Mouse (Mus musculus) midbrain, embryonic 15.5 days (tissue): ENCODE data around the gene Ackr1. TPM values are rescaled to one million over a fixed set of nuclear protein-coding genes. Genes with fewer than 3 reads are reported as not detected.
A peak's percentile ranks its signal among the peaks of the same experiment; 100 is the strongest.

Source experiments
- ATAC-seq: fragments of 200-750 bp; cut with Nextera tagmentation; replicated peaks from 2 replicates; pipeline ENCODE4 v1.8.0; 2017; ENCODE audit warnings: moderate TSS enrichment
- H3K27ac ChIP-seq: fragments of 300-500 bp; sonication (generic); 2 replicates; pipeline ENCODE4 v1.5.1; 2015; ENCODE audit warnings: mild to moderate bottlenecking, inconsistent platforms
- H3K27me3 ChIP-seq: fragments of 300-500 bp; sonication (generic); replicated peaks from 2 replicates; pipeline ENCODE4 v1.6.1; 2015; ENCODE audit warnings: inconsistent platforms
- H3K36me3 ChIP-seq: fragments of 300-500 bp; sonication (generic); replicated peaks from 2 replicates; pipeline ENCODE4 v1.6.1; 2015; ENCODE audit warnings: inconsistent platforms
- H3K4me1 ChIP-seq: fragments of 300-500 bp; sonication (generic); 2 replicates; pipeline ENCODE4 v1.6.1; 2015; ENCODE audit warnings: inconsistent platforms
- H3K4me2 ChIP-seq: fragments of 300-500 bp; sonication (generic); 2 replicates; pipeline ENCODE4 v1.6.1; 2015; ENCODE audit warnings: inconsistent platforms, mild to moderate bottlenecking, moderate library complexity
- H3K4me3 ChIP-seq: fragments of 300-500 bp; sonication (generic); 2 replicates; pipeline ENCODE4 v1.5.1; 2015; ENCODE audit warnings: mild to moderate bottlenecking, inconsistent platforms
- H3K9ac ChIP-seq: fragments of 300-500 bp; sonication (generic); 2 replicates; pipeline ENCODE4 v1.6.1; 2015; ENCODE audit warnings: mild to moderate bottlenecking, inconsistent platforms
- H3K9me3 ChIP-seq: fragments of 300-500 bp; sonication (generic); 2 replicates; pipeline ENCODE4 v1.6.1; 2016; ENCODE audit warnings: inconsistent platforms
- WGBS: fragments of 180-500 bp; shearing (Covaris S2); methylation state at CpG from one replicate; pipeline ENCODE4 v1.1.7; 2015; ENCODE audit warnings: mixed read lengths; 5-methylcytosine and 5-hydroxymethylcytosine counted together
- polyA plus RNA-seq: library from polyadenylated mRNA; unstranded; fragments of >200 nt; fragmentation: Nextera tagmentation; extraction: Ambion mirVana; gene quantifications from 2 replicates; pipeline ENCODE4 v1.2.1, GENCODE M21; 2015

Ackr1 gene
- polyA plus RNA-seq = 20.2 and 22.4 TPM in 2 replicates

DNA sequence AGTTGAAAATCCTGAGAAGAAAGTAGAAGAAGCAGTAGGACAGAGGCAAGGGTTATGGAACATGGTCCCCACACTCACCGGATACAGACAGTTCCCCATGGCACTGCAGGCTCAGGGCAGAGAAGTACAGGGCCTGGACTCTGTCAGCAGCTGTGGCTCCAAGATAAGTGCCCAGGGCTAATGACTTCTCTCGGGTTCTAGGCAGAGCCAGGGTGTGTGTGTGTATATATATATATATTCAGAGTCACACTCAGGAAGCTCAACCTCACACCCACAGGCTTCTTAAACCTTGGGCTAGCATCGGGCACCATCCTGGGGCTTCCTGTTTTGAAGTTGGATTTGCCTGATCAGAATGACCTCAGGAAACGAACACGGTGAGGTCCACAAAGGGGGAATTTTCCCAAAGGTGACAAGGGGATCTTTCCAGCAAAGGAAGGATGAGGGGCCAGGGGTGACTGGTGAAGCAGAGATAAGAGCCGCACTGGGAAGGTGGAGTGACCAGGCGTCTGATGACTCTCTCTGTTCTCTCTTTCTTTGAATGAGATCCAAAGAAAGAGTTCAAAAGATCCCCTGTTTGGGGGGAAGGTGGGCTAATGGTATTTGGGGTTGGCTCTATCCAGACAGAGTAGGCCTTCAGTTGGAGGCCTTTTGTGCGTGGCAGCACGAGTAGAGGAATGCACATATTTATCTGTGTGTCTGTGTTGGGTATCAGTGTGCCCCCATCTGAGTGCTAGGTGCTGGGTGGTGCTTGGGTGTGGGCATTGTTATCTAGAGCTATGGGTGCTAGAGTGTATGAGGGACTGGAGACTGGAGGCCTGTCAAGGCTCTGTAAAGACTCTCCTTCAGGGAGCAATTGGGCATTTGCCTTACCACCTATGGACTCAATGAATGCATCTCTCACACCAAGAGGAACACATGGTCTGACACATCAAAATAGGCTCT, at the start of gene Ackr1:
TSS of gene Ackr1 (minus strand) at position 439 of the 942 bp plus-strand sequence.
- Histone ChIP-seq H3K4me1 (peaks cover 15% of the 10 kb centered on the region), H3K9ac (no peak within 1 kb of the TSS), H3K4me2 (no peak within 1 kb of the TSS), H3K36me3 (peaks cover 3% of the 10 kb centered on the region; the same call in 1 of the 2 replicates), H3K9me3 (no peaks in the 10 kb centered on the region), H3K27ac (no peak within 1 kb of the TSS), H3K4me3 (no peak within 1 kb of the TSS), H3K27me3 (no peaks in the 10 kb centered on the region)
- WGBS = 72% methylated on average over 9 of the region's 9 CpGs
- ATAC-seq = no peak; the same call in 1 of the 2 replicates

DNA sequence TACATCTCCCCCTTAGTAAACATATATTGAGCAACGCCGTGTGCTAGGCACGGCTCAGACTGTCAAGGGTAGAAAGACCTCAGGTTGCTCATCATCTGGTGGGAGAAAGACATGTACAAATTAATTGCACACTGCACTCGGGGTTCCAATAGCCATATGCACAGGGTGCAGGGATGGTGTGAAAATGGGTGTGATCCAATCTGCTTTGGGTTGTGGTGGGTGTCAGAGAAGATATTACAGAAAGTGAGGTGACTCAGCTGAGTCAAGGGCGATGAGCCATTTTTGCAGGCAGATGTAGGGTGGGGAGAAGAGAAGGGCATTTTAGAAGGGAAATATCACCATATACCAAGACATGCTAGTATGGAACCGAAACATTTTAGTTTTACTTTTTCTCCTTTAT, 47.9 kb upstream of the Ackr1 start:
- Histone ChIP-seq H3K27me3 (no peaks in the 10 kb centered on the region), H3K4me2 (no peak overlapping the region), H3K9me3 (no peaks in the 10 kb centered on the region), H3K27ac (no peak overlapping the region), H3K4me3 (no peak overlapping the region), H3K36me3 (no peaks in the 10 kb centered on the region), H3K9ac (no peak overlapping the region), H3K4me1 (peaks cover 6% of the 10 kb centered on the region)
- 93% methylated on average over 6 of the region's 6 CpGs for WGBS
- no peak for ATAC-seq

DNA sequence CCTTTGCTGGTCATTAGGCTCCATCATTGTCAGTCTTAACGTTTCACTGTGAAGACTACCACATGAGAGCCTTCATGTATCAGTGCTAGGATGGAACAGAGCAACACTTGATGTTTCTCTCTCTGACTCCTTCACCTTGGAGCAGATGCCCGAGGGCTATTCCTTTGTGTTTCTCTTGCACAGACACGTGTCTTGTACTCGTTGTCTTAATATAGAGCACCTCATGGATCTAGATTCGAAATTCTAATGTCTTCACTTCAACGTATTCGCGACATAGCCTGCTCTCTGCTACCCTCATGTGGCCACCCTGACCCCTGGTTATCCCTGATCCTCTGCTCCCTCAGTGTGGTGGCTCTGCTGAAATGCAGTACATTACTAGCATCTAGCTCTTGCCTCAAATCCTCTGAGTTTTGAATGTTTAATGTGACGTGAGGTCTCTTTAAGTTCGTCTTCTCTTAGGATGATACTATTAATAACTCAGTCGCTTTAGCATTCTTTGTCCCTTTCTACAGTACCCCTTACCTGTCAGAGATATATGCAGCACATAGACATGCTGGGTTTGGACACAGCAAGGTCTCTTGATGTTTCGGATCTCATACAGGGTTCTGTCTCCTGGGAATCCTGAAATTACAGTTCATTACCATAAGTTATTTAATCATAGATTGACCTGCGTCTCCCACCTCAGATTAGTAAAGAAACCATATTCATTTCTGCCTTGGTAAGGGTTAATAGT, 44.0 kb upstream of the Ackr1 start:
- WGBS = 28% methylated on average over 13 of the region's 13 CpGs
- no peak overlapping the region for H3K4me3 ChIP-seq
- H3K27ac ChIP-seq = no peak overlapping the region
- H3K36me3 ChIP-seq = no peaks in the 10 kb centered on the region
- H3K4me2 ChIP-seq = peak overlapping the region; percentile 33
- no peaks in the 10 kb centered on the region for H3K9me3 ChIP-seq
- no peak overlapping the region for H3K9ac ChIP-seq
- H3K27me3 ChIP-seq = no peaks in the 10 kb centered on the region
- peak; percentile 94 for ATAC-seq
- peaks cover 6% of the 10 kb centered on the region for H3K4me1 ChIP-seq

DNA sequence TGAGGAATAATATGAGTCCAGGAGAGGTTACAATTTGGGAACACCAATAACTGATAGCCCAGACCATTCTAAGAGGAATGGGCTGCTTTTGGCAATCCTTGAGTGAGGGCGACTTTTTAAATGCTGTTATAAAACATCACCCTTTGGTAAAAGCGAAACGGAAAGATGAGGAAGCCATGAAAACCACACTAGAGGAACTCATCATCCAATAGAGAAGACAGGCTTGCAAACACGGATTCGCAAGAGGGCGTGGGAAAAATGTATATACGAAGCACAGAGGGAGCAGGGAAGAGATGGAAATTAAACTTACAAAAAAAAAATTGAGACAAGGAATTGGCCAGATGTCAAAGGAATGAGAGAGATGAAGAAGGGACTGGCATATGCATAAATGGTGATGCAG, 40.5 kb upstream of the Ackr1 start:
- H3K36me3 ChIP-seq = no peaks in the 10 kb centered on the region
- H3K9me3 ChIP-seq = no peaks in the 10 kb centered on the region
- 88% methylated on average over 7 of the region's 7 CpGs for WGBS
- peaks cover 6% of the 10 kb centered on the region for H3K4me1 ChIP-seq
- no peak overlapping the region for H3K4me2 ChIP-seq
- H3K4me3 ChIP-seq = no peak overlapping the region
- H3K27ac ChIP-seq = no peak overlapping the region
- ATAC-seq = no peak
- no peaks in the 10 kb centered on the region for H3K27me3 ChIP-seq
- H3K9ac ChIP-seq = no peak overlapping the region

DNA sequence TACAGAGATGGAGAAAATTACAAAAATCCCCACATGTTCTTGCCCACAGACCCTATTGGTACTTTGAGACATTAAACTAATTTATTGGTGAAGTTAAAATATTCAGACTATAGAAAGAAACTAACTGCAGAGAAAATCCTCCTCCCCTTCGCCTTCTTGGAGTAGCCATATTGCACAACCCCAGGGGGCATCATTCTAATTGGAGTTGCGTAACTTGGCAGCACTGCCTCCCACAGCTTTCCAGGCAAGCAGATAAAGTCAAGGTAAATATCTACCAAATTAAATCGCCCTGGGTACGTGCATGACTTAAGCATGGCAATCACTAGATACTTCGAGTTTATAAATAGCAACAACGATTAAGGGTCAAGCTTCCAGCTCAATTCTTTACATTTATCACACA, 38.0 kb upstream of the Ackr1 start:
- H3K9me3 ChIP-seq = no peaks in the 10 kb centered on the region
- no peaks in the 10 kb centered on the region for H3K27me3 ChIP-seq
- no peak overlapping the region for H3K27ac ChIP-seq
- 72% methylated on average over 6 of the region's 6 CpGs for WGBS
- H3K9ac ChIP-seq = no peak overlapping the region
- H3K4me3 ChIP-seq = no peak overlapping the region
- peaks cover 7% of the 10 kb centered on the region; the same call in 1 of the 2 replicates for H3K4me1 ChIP-seq
- no peak for ATAC-seq
- no peaks in the 10 kb centered on the region for H3K36me3 ChIP-seq
- no peak overlapping the region for H3K4me2 ChIP-seq

DNA sequence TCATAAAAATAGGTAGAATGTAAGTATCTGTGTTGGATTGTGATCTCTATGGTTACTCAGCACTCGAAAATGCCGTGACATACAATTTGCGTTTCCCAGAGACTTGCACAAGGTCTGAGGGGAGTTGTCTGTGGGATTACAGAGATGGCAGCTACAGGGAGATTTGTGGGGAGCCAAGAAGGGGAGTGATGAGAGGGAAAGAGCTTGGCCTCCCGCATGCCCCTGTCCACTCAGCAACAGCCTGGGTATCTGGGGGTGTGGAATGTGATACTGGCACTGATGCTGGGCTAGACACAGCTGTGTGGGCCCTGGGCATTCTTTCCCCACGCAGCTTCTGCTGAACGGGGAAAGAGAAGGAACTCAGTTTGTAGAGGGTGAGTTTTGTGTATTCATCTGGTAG, 36.9 kb upstream of the Ackr1 start:
- Histone ChIP-seq H3K9me3 (no peaks in the 10 kb centered on the region), H3K4me3 (no peak overlapping the region), H3K27me3 (no peaks in the 10 kb centered on the region), H3K27ac (no peak overlapping the region), H3K4me2 (no peak overlapping the region), H3K4me1 (peaks cover 12% of the 10 kb centered on the region), H3K9ac (no peak overlapping the region), H3K36me3 (no peaks in the 10 kb centered on the region)
- 51% methylated on average over 6 of the region's 6 CpGs for WGBS
- ATAC-seq = no peak

DNA sequence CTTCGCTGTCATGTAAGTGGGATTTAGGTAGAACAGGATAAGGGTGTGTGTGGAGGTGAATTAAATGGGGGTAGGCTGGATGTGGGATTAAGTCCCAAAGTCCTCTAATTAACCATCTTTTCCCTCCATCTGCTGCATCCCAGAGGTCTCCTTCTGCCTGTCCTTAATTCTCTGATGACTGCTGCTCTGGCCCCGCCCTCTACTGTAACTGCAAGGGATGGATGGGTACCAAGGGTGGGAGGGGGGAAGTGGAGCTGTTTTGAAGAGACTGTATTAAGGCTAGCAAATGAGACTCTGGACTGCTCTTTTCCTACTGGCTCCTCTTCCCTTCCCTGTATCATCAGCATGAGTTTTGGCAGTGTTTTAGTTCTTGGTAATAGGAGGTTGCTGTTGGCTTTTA, 36.1 kb upstream of the Ackr1 start:
- peaks cover 20% of the 10 kb centered on the region for H3K4me1 ChIP-seq
- no peaks in the 10 kb centered on the region for H3K9me3 ChIP-seq
- H3K27ac ChIP-seq = no peak overlapping the region
- H3K4me3 ChIP-seq = no peak overlapping the region
- no peak for ATAC-seq
- no peak overlapping the region for H3K4me2 ChIP-seq
- 72% methylated on average over 2 of the region's 2 CpGs for WGBS
- no peak overlapping the region for H3K9ac ChIP-seq
- no peaks in the 10 kb centered on the region for H3K36me3 ChIP-seq
- no peaks in the 10 kb centered on the region for H3K27me3 ChIP-seq

DNA sequence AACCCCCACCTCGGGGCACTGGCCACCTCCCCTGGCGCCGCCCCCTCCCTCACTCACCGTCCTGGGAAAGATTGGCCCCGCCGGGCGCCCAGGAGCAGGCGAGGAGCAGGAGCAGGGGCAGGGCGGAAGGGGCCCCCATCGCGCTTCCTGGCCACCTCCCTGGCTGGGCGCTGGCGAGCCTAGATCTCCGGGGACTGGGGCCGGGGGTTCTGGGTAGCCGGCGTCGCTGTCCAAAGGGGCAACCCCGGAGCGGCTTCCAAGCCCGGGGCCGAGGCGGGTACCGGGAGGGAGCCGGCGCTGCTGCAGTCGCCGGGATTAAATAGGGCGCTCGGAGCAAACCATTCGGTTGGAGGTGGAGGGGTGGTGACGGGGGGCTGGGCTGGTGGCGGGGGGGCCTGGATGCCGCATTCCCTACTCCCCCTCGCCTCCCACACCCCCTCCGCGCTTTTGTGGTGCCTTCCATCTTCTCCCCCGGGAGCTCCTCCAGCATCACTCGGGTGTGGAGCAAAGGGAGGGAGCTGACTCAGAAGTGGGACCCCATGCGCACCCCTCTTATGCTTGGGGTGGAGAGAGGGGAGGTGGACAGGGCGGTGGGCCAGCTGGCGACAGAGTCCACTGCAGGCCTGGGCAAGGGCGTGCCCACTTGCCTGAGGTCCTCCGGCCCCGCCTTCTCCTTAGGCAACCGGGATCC, 34.0 kb upstream of the Ackr1 start, which contains the start of gene Cadm3:
TSS of gene Cadm3 (minus strand) at position 340 of the 691 bp plus-strand sequence.
- peaks cover 35% of the 10 kb centered on the region for H3K4me1 ChIP-seq
- 0% methylated on average over 45 of the region's 46 CpGs for WGBS
- H3K4me3 ChIP-seq = peak within 1 kb of the TSS; percentile 99
- no peaks in the 10 kb centered on the region for H3K27me3 ChIP-seq
- no peaks in the 10 kb centered on the region for H3K9me3 ChIP-seq
- H3K27ac ChIP-seq = peak within 1 kb of the TSS; percentile 96
- peak within 1 kb of the TSS; percentile 99 for H3K9ac ChIP-seq
- no peaks in the 10 kb centered on the region for H3K36me3 ChIP-seq
- peak within 1 kb of the TSS; percentile 85 for H3K4me2 ChIP-seq
- peak; percentile 91 for ATAC-seq

DNA sequence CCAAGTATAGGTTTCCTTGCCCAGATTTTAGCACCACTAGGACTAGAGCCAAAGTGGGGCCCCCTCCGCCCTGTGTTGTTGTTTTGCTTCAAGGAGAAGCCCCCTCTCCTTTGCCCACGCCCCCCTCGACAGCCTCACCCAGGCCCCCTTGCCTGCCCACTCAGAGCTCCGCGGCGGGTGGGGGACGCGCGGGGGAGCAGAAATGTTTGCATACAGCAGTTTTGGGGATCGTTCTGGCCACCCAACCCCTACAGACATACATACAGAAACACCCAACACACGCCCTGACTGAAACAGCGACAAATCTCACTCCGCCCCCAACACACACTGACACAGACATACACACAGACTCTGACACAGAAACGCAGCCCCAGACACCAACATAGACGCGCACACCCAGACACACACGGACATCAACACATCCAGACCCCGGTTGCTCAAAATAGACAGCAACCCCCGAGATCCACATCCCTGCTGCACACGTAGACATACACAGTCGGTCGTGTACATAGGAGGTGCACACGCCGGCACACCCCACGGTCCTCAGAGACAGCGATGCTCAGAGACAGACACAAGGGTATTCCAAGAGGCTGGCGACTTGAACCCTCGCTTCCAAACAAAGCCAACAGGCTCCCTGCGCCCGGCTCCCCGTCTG, 33.3 kb upstream of the Ackr1 start:
- peak overlapping the region; percentile 99 for H3K4me3 ChIP-seq
- peak overlapping the region; percentile 85 for H3K4me2 ChIP-seq
- no peaks in the 10 kb centered on the region for H3K9me3 ChIP-seq
- WGBS = under 1% methylated on average over 31 of the region's 31 CpGs
- peaks cover 35% of the 10 kb centered on the region for H3K4me1 ChIP-seq
- peak overlapping the region; percentile 96 for H3K27ac ChIP-seq
- H3K27me3 ChIP-seq = no peaks in the 10 kb centered on the region
- H3K9ac ChIP-seq = peak overlapping the region; percentile 99
- ATAC-seq = peak; percentile 79
- no peaks in the 10 kb centered on the region for H3K36me3 ChIP-seq

DNA sequence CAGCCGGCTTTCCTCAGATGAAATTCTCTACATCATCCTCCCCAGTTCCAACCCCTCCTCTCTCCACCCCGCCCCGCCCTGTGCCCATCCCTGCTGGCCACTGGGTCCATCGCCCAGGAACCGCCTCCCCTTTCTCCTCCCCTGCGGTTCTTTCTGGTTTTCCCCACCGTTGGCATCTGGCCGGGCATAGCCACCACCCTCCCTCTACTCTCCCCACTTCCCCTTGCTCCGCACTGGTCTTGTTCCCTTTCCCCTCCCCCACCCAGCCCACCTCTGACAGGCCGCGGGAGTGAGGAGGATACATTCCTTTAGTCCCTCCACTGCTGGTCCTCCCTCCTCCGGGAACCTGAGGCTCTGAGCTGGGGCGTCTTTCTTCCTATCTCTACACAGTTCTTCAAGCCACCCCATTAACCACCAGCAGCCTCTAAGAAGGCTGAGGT, 32.4 kb upstream of the Ackr1 start:
- Histone ChIP-seq H3K36me3 (no peaks in the 10 kb centered on the region), H3K4me1 (peaks cover 42% of the 10 kb centered on the region), H3K4me3 (peak overlapping the region; percentile 99), H3K4me2 (peak overlapping the region; percentile 85), H3K9me3 (no peaks in the 10 kb centered on the region), H3K27me3 (no peaks in the 10 kb centered on the region), H3K27ac (peak overlapping the region; percentile 96), H3K9ac (peak overlapping the region; percentile 99)
- ATAC-seq = peak; percentile 29
- WGBS = under 1% methylated on average over 13 of the region's 13 CpGs

DNA sequence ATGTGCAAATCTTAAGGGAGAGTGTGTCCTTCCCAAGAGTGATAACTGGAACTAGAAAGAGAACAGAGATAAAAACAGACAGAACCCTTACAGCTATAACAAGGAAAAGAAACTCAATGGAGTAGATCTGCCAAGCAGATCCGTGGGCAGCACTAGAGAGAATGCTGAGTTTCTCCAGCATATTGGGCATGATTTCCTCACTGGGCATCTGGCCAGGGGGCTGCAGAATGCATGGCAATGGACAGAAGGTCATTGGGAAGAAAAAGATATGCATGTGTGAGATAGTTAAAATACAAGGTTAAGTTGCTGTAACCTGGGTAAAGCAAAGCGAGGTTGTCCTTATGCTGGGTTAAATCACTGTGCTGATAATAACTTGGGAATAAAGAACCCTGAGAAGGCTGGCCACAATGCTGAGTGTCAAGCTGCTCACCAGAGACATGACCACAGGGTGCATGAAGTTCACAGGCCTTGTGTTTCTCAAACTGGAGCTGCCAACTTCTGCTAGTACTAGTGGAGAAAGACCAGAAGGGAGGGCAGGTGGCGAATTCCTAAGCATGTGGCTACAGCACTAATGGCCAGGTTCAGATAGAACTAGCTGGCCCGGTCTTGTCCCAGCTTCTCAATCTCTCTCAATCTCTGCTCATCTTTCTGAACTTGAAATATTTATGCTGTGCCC, 30.7 kb upstream of the Ackr1 start:
- no peak overlapping the region for H3K27ac ChIP-seq
- no peaks in the 10 kb centered on the region for H3K9me3 ChIP-seq
- H3K4me2 ChIP-seq = no peak overlapping the region
- no peak for ATAC-seq
- H3K9ac ChIP-seq = no peak overlapping the region
- no peak overlapping the region for H3K4me3 ChIP-seq
- WGBS = 89% methylated on average over 4 of the region's 4 CpGs
- H3K4me1 ChIP-seq = peaks cover 53% of the 10 kb centered on the region
- no peaks in the 10 kb centered on the region for H3K27me3 ChIP-seq
- H3K36me3 ChIP-seq = no peaks in the 10 kb centered on the region
